Mouse (Mus musculus): ENCODE data around the gene Bmp7.

GRCm38 (mm10) chr2:172842306-172842705 is 97.8 kb downstream of the Bmp7 start:
- no peak for TF ChIP-seq CTCF (IDR thresholded peaks at IDR 0.05; ENCODE audit: low read depth, low read length)
- no peak for TF ChIP-seq TAL1 (conservative IDR thresholded peaks at IDR 0.05; ENCODE audit: low read depth, low read length)

All from G1E (cell line).